Mouse (Mus musculus): ENCODE results near the gene Opcml.

DNA sequence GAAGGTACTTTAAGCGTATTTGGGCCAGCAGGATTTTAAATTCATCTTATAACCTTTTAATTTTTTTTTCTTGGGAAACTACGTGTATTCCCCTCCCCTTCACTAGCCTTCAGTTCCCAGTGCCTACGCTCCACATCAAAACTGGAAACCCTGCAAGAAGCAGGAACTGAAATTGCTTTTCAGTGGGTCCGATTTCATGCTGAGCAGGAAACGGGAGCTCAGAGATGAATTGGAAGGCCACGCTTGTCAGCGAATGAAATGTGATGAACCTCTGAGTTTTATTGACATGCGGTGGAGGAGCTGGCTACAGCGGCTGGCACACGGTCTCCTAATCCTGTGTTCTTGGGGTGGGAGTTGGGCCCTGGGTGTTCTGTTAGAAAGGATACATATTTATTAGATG, 834.3 kb downstream of the Opcml start:
- TF ChIP-seq POLR2A (IDR thresholded peaks at IDR 0.05; ENCODE audit: borderline replicate concordance, low read depth, low read length) (no peak), CTCF (IDR thresholded peaks at IDR 0.05; ENCODE audit: low read depth, low read length) (no peak)

All from bone marrow macrophage, adult 2 months (primary cell).